23 mouse cellular contexts compared by ENCODE assay signal in genomic region chr6:41113943-41114342, GRCm38 (mm10).
DNase-seq lines count a peak whose midpoint lies in the region; ATAC-seq and TF ChIP-seq lines count a peak whose summit lies in the region.
"Had no signal": no experiment of that assay in that cellular context is flagged by ENCODE, and none has a peak within 500 bp of the region (broad histone marks: within the 10 kb centered on the region; RNA-seq: fewer than 3 reads in every experiment).

No protein-coding gene starts in this region.

- H3K4me2 ChIP-seq in liver, postnatal 0 days (ENCODE audit: low read depth, low read length), result no peak overlapping the region
- H3K4me2 ChIP-seq: heart, embryonic 11.5 days; midbrain, embryonic 11.5 days; neural tube, embryonic 15.5 days had no signal

- H3K9ac ChIP-seq in liver, postnatal 0 days (replicated peaks), result no peak overlapping the region
- H3K9ac ChIP-seq: neural tube, embryonic 15.5 days had no signal

- no peaks in the 10 kb centered on the region for H3K9me3 ChIP-seq in liver, postnatal 0 days (ENCODE audit: low read length)
- H3K9me3 ChIP-seq: embryonic facial prominence, embryonic 10.5 days; forebrain, embryonic 10.5 days; hindbrain, embryonic 10.5 days; limb, embryonic 10.5 days; neural tube, embryonic 15.5 days had no signal

- DNase-seq in thymus, postnatal 14 days, result peak; percentile 29
- DNase-seq in thymus, postnatal 36 days, result no peak
- DNase-seq in induced T-regulatory cell, adult 2 months (ENCODE audit: low read depth), result peak; percentile 25
- no peak for DNase-seq in liver, postnatal 0 days
- DNase-seq in kidney, postnatal 36 days, result no peak
- no peak for DNase-seq in cerebellum, postnatal 25 days
- DNase-seq in gastrocnemius, postnatal 14 days, result no peak
- DNase-seq: adrenal gland, adult 8-10 months; cerebellum, adult 2 months; gastrocnemius, postnatal 10 days; heart, adult 11 months had no signal

- H3K36me3 ChIP-seq in liver, postnatal 0 days (replicated peaks; ENCODE audit: insufficient read depth, low read length), result no peaks in the 10 kb centered on the region
- H3K36me3 ChIP-seq: embryonic facial prominence, embryonic 10.5 days; forebrain, embryonic 10.5 days; hindbrain, embryonic 10.5 days; limb, embryonic 10.5 days; neural tube, embryonic 15.5 days had no signal

- no peak for TF ChIP-seq CTCF in liver, postnatal 0 days (IDR thresholded peaks at IDR 0.05; ENCODE audit: low read depth)

- 18% methylated on average over 1 of the region's 1 CpGs for WGBS in liver, postnatal 0 days (ENCODE audit: insufficient replicate concordance)

- peaks cover 8% of the 10 kb centered on the region; the same call in 1 of the 2 replicates for H3K4me1 ChIP-seq in liver, postnatal 0 days (ENCODE audit: insufficient read depth)
- H3K4me1 ChIP-seq: embryonic facial prominence, embryonic 10.5 days; hindbrain, embryonic 10.5 days; limb, embryonic 10.5 days had no signal

- peak; percentile 55; the same call in 1 of the 2 replicates for TF ChIP-seq EP300 in liver, postnatal 0 days (IDR thresholded peaks at IDR 0.05; ENCODE audit: low read depth)

- no peak overlapping the region for H3K4me3 ChIP-seq in liver, postnatal 0 days (ENCODE audit: low read depth, low read length)
- H3K4me3 ChIP-seq: embryonic facial prominence, embryonic 10.5 days; forebrain, embryonic 10.5 days; hindbrain, embryonic 10.5 days; limb, embryonic 10.5 days; neural tube, embryonic 15.5 days had no signal

- H3K27me3 ChIP-seq in liver, postnatal 0 days (ENCODE audit: insufficient read depth, low read length), result no peaks in the 10 kb centered on the region
- H3K27me3 ChIP-seq: neural tube, embryonic 15.5 days had no signal

- no peak overlapping the region; the same call in 1 of the 2 replicates for H3K27ac ChIP-seq in liver, postnatal 0 days (ENCODE audit: low read depth)
- H3K27ac ChIP-seq: embryonic facial prominence, embryonic 10.5 days; forebrain, embryonic 10.5 days; hindbrain, embryonic 10.5 days; hindbrain, postnatal 0 days; limb, embryonic 10.5 days; macrophage; neural tube, embryonic 15.5 days had no signal

- intact Hi-C loops in gastrocnemius, postnatal 14 days (cut with DNase I; ENCODE audit: low total_unique reads), result no loop called here

- ATAC-seq in liver, postnatal 0 days, result peak; percentile 73
- ATAC-seq: forebrain, embryonic 16.5 days; hindbrain, postnatal 0 days; intestine, postnatal 0 days; lung, postnatal 0 days had no signal

Comparison
In these comparisons a context has a peak if more than half of its experiments do, and no peak if none do; other contexts are left out.
1. DNase-seq: peak in thymus, postnatal 14 days (single experiment) and induced T-regulatory cell, adult 2 months (single experiment); none in thymus, postnatal 36 days (0 of 2), liver, postnatal 0 days (single experiment), kidney, postnatal 36 days (0 of 2), cerebellum, postnatal 25 days (0 of 2) and gastrocnemius, postnatal 14 days (single experiment).